Mouse (Mus musculus): ENCODE data around the gene Steap1.

The Steap1 gene

DNA sequence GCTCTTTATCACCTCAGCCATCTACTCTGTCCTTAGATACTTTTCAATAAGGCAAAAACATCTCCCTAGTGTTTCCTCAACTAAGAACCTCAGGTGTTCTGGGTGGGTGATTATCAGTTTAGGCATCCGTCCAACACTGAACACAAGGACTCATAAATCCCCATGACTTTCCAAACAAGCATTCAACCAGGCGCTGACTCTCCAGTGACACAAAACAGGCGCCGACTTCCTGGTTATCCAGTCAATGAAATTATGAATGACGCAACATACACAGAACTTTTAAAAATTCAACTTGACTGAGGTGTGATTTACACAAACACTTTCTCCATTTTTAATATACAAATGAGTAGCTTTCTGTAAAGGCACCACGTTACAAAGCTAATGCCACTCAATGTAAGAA, 60.9 kb downstream of the Steap1 start:
- in situ Hi-C loops (cut with MseI, MboI) = no loop called here

DNA sequence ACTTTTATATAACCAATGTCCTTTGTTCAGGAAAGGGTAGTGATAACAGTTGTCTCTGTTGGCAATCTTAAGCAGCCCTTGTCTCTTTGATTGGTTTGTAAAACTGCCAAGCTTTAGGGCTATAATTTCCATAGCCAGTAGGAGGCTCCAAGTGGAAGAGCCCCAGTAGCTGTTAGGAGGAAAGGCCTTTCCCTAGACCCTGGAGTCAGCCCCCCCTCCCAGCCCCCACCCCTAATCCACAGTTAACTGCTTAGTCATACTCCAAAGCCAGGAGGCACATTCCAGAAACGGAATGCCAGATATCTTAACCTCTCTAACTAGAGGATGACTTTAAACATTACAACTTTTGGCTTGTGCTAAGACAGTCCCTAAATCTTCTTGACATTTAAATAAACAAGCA, 62.2 kb downstream of the Steap1 start:
- in situ Hi-C loops (cut with MseI, MboI) = no loop called here
